Mouse (Mus musculus): ENCODE measurements at regions not wholly inside any gene's neighbourhood (a gene's known extent, or its start where the extent isn't known, plus 50 kb on each side); places are given as distances from the start of the nearest gene placed in this dataset.
"Not testable (repeated sequence)": the region's sequence is repeated elsewhere in the genome, so short reads cannot be mapped to it uniquely, and the experiment has no call there.

DNA sequence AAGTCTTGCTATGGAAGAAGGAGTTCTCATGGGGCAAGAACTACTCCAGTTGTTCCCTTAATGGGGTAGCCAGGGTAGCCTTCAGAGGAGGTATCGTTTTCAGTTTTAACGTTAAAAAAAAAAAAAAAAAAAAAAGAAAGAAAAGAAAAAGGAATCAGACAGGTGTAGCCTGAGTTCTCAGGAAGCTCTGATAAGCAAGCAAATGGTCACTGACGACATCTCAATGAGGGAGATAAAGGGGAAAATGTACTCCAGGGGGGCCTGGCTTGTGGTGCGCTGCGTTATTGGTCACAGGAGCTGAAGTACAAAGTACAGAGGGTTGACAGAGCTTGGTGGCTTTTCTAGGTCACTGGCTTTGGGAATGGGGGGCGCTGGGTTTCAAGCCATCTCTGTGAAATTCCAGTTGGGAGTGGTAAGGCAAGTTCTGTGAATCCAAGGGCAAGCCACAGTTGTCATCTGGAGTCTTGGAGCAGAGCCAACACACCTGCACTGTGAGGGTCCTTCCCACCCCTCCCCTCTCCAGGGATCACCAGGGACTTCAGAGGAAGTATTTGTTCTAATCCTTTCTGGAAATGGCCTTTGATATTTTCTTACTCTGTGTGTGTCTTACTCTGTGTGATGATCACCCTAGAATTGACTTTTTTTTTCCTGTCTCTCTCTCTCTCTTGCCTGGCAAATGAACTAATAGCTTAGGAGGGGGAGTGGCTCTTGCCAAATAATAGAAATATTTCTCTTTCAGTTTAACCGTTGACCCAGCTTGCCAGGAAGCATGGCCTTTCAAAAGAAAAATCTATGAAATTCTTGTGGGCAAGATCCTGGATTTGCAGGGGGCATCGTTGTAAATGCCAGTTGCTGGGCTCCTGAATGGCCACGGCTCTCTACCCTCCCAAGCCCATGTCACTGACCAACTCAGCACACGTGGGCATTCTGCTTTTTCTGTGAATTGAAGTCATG is 93.5 kb downstream of the Phlda1 start:
- ATAC-seq (ENCODE audit: low read depth) = no peak
- no peak overlapping the region for H3K9ac ChIP-seq (ENCODE audit: low read depth, low read length)
- H3K27ac ChIP-seq (ENCODE audit: low read length) = 0 out of 2 replicates have a peak overlapping the region, but pooled peaks have one; percentile 12

DNA sequence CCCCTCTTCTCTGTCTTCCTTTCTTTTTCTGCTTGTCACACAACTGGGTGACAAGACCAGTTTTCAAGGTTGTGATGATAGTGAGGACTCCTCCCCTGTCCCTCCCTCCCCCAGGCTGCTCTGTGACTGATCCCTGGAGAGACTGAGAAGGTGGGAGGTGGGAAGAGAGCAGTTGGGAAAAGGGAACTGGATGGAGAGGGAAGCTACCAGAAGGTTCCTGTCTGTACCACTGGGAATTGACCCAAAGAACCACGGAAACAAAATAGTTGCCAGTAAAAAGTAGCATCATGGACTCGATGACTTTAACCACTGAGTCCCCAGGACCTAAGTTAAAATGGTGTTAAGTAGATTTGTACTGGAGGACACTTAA is 94.2 kb downstream of the Phlda1 start:
- no peaks in the 10 kb centered on the region for H3K36me3 ChIP-seq (ENCODE audit: control insufficient read depth, insufficient read depth)
- H3K4me2 ChIP-seq (ENCODE audit: low read depth, low read length) = no peak overlapping the region
- no peak for ATAC-seq (ENCODE audit: low read depth)
- no peak overlapping the region for H3K9ac ChIP-seq (ENCODE audit: low read depth, low read length)
- H3K4me3 ChIP-seq (ENCODE audit: low read depth, low read length) = no peak overlapping the region
- 21% methylated on average over 2 of the region's 2 CpGs for WGBS (ENCODE audit: insufficient replicate concordance)
- H3K27ac ChIP-seq (ENCODE audit: low read length) = 0 out of 2 replicates have a peak overlapping the region, but pooled peaks have one; percentile 12
- H3K27me3 ChIP-seq (ENCODE audit: control insufficient read depth, insufficient read depth, low read depth, low read length) = no peaks in the 10 kb centered on the region
- H3K9me3 ChIP-seq (replicated peaks; ENCODE audit: control insufficient read depth, low read length) = no peaks in the 10 kb centered on the region
- H3K4me1 ChIP-seq (ENCODE audit: control insufficient read depth, low read depth, low read length) = peaks cover 13% of the 10 kb centered on the region

More for the DNA sequence above, 93.5 kb downstream of the Phlda1 start:
- Histone ChIP-seq H3K36me3 (ENCODE audit: control insufficient read depth, insufficient read depth) (no peaks in the 10 kb centered on the region), H3K4me2 (ENCODE audit: low read depth, low read length) (no peak overlapping the region), H3K27me3 (ENCODE audit: control insufficient read depth, insufficient read depth, low read depth, low read length) (no peaks in the 10 kb centered on the region), H3K9me3 (replicated peaks; ENCODE audit: control insufficient read depth, low read length) (no peaks in the 10 kb centered on the region), H3K4me1 (ENCODE audit: control insufficient read depth, low read depth, low read length) (peaks cover 15% of the 10 kb centered on the region), H3K4me3 (ENCODE audit: low read depth, low read length) (no peak overlapping the region)
- 42% methylated on average over 10 of the region's 10 CpGs for WGBS (ENCODE audit: insufficient replicate concordance)

DNA sequence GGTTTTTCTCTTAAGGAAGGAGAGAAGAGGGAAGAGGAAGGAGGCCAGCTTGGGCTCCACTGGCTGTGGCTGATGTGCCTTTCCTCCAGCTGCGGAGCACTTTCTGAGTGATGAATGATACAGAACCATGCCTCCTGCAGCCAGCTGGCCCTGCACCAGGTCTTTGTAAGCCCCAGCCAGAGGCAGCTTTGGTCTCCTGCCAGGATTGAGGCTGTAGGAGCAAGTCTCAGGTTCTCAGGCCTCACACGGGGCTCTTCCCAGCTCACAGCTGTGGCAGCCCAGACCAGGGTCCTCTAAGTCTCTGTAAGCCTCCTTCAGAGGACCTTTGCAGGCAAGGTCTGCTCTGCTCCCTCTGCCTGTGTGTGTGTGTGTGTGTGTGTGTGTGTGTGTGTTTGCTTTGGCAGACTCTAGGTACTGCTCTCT is 94.6 kb downstream of the Phlda1 start:
- no peaks in the 10 kb centered on the region for H3K36me3 ChIP-seq (ENCODE audit: control insufficient read depth, insufficient read depth)
- H3K4me3 ChIP-seq (ENCODE audit: low read depth, low read length) = no peak overlapping the region
- H3K9me3 ChIP-seq (replicated peaks; ENCODE audit: control insufficient read depth, low read length) = no peaks in the 10 kb centered on the region
- H3K27me3 ChIP-seq (ENCODE audit: control insufficient read depth, insufficient read depth, low read depth, low read length) = no peaks in the 10 kb centered on the region
- no peak overlapping the region for H3K9ac ChIP-seq (ENCODE audit: low read depth, low read length)
- 2% methylated on average over 2 of the region's 2 CpGs for WGBS (ENCODE audit: insufficient replicate concordance)
- no peak overlapping the region for H3K4me2 ChIP-seq (ENCODE audit: low read depth, low read length)
- peaks cover 9% of the 10 kb centered on the region for H3K4me1 ChIP-seq (ENCODE audit: control insufficient read depth, low read depth, low read length)
- peak; percentile 57 for ATAC-seq (ENCODE audit: low read depth)
- no peak overlapping the region for H3K27ac ChIP-seq (ENCODE audit: low read length)

DNA sequence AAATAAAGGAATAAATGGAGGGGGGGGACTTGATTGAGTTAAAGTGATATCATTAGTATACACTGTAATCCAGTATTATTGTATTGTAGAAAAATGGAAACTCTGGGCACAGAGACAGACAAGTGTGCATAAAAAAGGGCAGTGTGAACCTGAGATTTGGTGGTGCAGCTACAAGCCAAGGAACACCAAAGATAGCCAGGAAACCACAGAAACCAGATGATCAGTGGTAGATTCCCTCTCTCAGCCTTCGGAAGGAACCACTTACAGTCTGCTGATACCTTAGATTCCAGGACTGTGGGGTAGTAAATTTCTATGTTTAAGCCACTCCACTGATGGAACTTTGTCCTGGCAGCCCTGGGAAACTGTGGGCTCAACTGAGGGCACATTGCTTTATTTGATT is 97.1 kb downstream of the Phlda1 start:
- peaks cover 2% of the 10 kb centered on the region; the same call in 1 of the 2 replicates for H3K4me1 ChIP-seq (ENCODE audit: control insufficient read depth, low read depth, low read length)
- no peak overlapping the region for H3K27ac ChIP-seq (ENCODE audit: low read length)
- H3K9me3 ChIP-seq (replicated peaks; ENCODE audit: control insufficient read depth, low read length) = no peaks in the 10 kb centered on the region
- no peak overlapping the region for H3K4me3 ChIP-seq (ENCODE audit: low read depth, low read length)
- H3K27me3 ChIP-seq (ENCODE audit: control insufficient read depth, insufficient read depth, low read depth, low read length) = no peaks in the 10 kb centered on the region
- no peak for ATAC-seq (ENCODE audit: low read depth)
- 20% methylated on average over 1 of the region's 1 CpGs for WGBS (ENCODE audit: insufficient replicate concordance)
- no peak overlapping the region for H3K9ac ChIP-seq (ENCODE audit: low read depth, low read length)
- no peaks in the 10 kb centered on the region for H3K36me3 ChIP-seq (ENCODE audit: control insufficient read depth, insufficient read depth)
- no peak overlapping the region for H3K4me2 ChIP-seq (ENCODE audit: low read depth, low read length)

DNA sequence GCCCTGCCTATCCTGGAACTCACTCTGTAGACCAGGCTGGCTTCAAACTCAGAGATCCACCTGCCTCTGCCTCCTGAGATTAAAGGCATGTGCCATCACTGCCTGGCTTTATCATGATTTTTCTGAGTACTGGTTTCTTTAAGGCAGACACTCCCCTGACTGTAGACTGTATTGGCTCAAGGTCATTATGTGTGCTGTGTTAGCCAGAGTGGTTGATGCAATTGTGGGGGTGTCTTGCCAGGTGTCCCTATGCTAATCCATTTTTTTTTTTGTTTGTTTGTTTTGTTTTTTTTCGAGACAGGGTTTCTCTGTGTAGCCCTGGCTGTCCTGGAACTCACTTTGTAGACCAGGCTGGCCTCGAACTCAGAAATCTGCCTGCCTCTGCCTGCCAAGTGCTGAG is 101.3 kb downstream of the Phlda1 start:
- 51% methylated on average over 2 of the region's 2 CpGs for WGBS (ENCODE audit: insufficient replicate concordance)
- H3K9me3 ChIP-seq (replicated peaks; ENCODE audit: control insufficient read depth, low read length); H3K36me3 ChIP-seq (ENCODE audit: control insufficient read depth, insufficient read depth); H3K27me3 ChIP-seq (ENCODE audit: control insufficient read depth, insufficient read depth, low read depth, low read length); H3K9ac ChIP-seq (ENCODE audit: low read depth, low read length); H3K4me1 ChIP-seq (ENCODE audit: control insufficient read depth, low read depth, low read length); ATAC-seq (ENCODE audit: low read depth); H3K4me2 ChIP-seq (ENCODE audit: low read depth, low read length); H3K27ac ChIP-seq (ENCODE audit: low read length); H3K4me3 ChIP-seq (ENCODE audit: low read depth, low read length): not testable (repeated sequence)

DNA sequence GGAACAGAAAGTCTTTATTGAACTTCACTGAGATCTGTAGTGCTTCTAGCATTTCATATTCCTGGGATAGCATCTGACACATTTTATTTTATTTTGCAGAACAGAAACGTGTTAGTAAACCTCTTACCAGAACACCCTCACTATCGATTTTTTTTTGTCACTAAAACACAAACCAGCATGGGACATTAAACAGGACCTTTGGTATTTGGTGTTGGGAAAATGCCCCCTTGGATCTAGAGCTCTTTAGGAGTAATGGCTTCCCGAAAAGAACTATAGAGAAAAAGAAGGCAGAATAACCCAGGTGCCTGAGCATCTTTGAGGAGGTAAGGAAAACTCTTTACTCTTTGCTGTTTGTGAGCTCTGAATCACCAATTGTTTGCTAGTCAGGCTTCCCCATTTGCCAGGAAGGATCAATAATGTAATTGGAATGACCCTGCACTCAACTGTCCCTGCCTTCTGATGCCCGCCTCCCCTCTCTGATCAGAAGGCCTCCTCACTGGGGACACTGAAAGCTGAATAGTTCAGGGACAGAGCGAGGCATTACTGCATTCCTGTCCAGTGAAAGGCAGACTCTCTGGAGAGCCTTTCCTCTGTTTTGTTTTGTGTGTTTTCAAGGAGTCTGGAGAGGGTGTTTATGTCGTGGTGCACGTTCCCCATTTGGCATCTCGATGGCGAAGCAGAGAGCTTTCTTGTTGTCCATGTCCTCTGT is 102.5 kb downstream of the Phlda1 start:
- no peaks in the 10 kb centered on the region for H3K4me1 ChIP-seq (ENCODE audit: control insufficient read depth, low read depth, low read length)
- H3K9me3 ChIP-seq (replicated peaks; ENCODE audit: control insufficient read depth, low read length) = no peaks in the 10 kb centered on the region
- H3K36me3 ChIP-seq (ENCODE audit: control insufficient read depth, insufficient read depth) = no peaks in the 10 kb centered on the region
- H3K4me2 ChIP-seq (ENCODE audit: low read depth, low read length) = peak overlapping the region; percentile 14
- 57% methylated on average over 9 of the region's 9 CpGs for WGBS (ENCODE audit: insufficient replicate concordance)
- peak overlapping the region; percentile 51 for H3K27ac ChIP-seq (ENCODE audit: low read length)
- peak overlapping the region; percentile 27; the same call in 1 of the 2 replicates for H3K4me3 ChIP-seq (ENCODE audit: low read depth, low read length)
- H3K9ac ChIP-seq (ENCODE audit: low read depth, low read length) = no peak overlapping the region
- no peaks in the 10 kb centered on the region for H3K27me3 ChIP-seq (ENCODE audit: control insufficient read depth, insufficient read depth, low read depth, low read length)
- peak; percentile 54; the same call in 1 of the 2 replicates for ATAC-seq (ENCODE audit: low read depth)

DNA sequence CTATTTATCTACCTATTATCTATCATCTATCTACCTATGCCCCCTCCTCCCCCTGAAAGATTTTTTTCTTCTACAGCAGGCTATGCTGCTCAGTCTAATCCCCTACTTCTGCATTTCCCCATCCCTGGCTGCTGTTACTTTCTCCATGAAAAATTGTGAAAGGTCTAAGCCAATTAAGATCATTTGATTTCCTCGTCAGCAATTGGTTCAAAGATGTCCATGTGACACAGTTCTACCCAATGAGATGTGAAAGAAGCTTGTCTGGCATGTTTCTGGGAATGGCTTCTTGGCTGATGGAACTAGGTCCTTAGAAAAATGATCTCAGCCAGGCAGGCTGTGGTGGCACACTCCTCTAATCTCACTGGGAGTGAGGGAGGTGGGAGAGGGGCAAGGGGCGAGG is 103.8 kb downstream of the Phlda1 start:
- no peak overlapping the region for H3K27ac ChIP-seq (ENCODE audit: low read length)
- ATAC-seq (ENCODE audit: low read depth) = no peak
- no peak overlapping the region for H3K9ac ChIP-seq (ENCODE audit: low read depth, low read length)
- no peak overlapping the region for H3K4me3 ChIP-seq (ENCODE audit: low read depth, low read length)
- WGBS (ENCODE audit: insufficient replicate concordance) = 68% methylated on average over 2 of the region's 2 CpGs
- no peaks in the 10 kb centered on the region for H3K9me3 ChIP-seq (replicated peaks; ENCODE audit: control insufficient read depth, low read length)
- H3K4me1 ChIP-seq (ENCODE audit: control insufficient read depth, low read depth, low read length) = no peaks in the 10 kb centered on the region
- H3K4me2 ChIP-seq (ENCODE audit: low read depth, low read length) = peak overlapping the region; percentile 34
- H3K27me3 ChIP-seq (ENCODE audit: control insufficient read depth, insufficient read depth, low read depth, low read length) = no peaks in the 10 kb centered on the region
- H3K36me3 ChIP-seq (ENCODE audit: control insufficient read depth, insufficient read depth) = no peaks in the 10 kb centered on the region

DNA sequence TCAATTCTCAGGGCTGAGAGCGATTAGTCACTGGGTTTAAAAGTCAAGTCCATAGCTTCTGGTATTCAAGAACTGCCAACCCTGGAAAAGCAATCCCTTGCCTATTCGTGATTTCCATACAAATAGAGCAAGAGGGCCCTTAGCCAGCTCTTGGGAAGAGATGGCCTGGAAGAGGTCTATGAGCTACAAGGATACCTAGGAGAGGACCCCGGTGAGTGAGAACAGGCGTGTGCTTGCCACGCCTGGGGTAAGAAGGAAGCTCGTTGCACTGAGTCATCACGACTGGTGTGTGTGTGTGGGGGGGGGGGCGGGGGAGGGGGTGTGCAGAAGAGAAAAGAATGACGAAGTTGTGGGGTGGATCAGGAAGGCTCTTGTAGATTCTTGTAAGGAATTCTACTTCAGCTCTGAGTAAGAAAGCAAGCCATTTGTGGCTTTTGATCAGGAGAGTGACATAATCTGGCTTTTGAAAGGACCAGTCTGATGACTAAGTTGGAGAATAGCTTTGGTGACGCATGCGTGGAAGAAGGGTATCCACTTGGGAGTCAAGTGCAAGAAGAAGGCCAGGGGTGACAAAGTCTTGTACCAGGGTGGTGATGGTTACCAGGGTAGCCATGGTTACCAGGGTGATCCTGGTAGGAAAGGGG is 113.7 kb downstream of the Phlda1 start:
- H3K27ac ChIP-seq (ENCODE audit: low read length) = no peak overlapping the region
- no peak for ATAC-seq (ENCODE audit: low read depth)
- no peaks in the 10 kb centered on the region for H3K36me3 ChIP-seq (ENCODE audit: control insufficient read depth, insufficient read depth)
- no peak overlapping the region for H3K4me3 ChIP-seq (ENCODE audit: low read depth, low read length)
- H3K9me3 ChIP-seq (replicated peaks; ENCODE audit: control insufficient read depth, low read length) = no peaks in the 10 kb centered on the region
- no peak overlapping the region for H3K4me2 ChIP-seq (ENCODE audit: low read depth, low read length)
- H3K4me1 ChIP-seq (ENCODE audit: control insufficient read depth, low read depth, low read length) = no peaks in the 10 kb centered on the region
- no peaks in the 10 kb centered on the region for H3K27me3 ChIP-seq (ENCODE audit: control insufficient read depth, insufficient read depth, low read depth, low read length)
- H3K9ac ChIP-seq (ENCODE audit: low read depth, low read length) = no peak overlapping the region
- 45% methylated on average over 10 of the region's 11 CpGs for WGBS (ENCODE audit: insufficient replicate concordance)

Data from liver, embryonic 16.5 days (tissue).